Mouse (Mus musculus) hindbrain, postnatal 0 days (tissue): ENCODE data around the gene Olfr541. TPM values are rescaled to one million over a fixed set of nuclear protein-coding genes. Genes with fewer than 3 reads are reported as not detected.
A peak's percentile ranks its signal among the peaks of the same experiment; 100 is the strongest.
"Not testable (repeated sequence)": the region's sequence is repeated elsewhere in the genome, so short reads cannot be mapped to it uniquely, and the experiment has no call there.

Experiments used
- ATAC-seq: fragments of 200-750 bp; cut with Nextera tagmentation; 2 replicates; pipeline ENCODE4 v1.8.0; 2017; ENCODE audit warnings: mild to moderate bottlenecking, moderate TSS enrichment, moderate library complexity
- DNase-seq: peaks from one replicate; pipeline ENCODE4 v3.0.0-alpha.2; 2015; ENCODE audit warnings: low spot score
- H3K27ac ChIP-seq: fragments of 300-500 bp; sonication (generic); 2 replicates; pipeline ENCODE4 v1.5.1; 2014; ENCODE audit warnings: mild to moderate bottlenecking
- H3K27me3 ChIP-seq: fragments of 300-500 bp; sonication (generic); 2 replicates; pipeline ENCODE4 v1.6.1; 2014; ENCODE audit warnings: low read length, mixed read lengths; ENCODE audit not compliant: insufficient read depth
- H3K36me3 ChIP-seq: fragments of 300-500 bp; sonication (generic); 2 replicates; pipeline ENCODE4 v1.6.1; 2014; ENCODE audit warnings: low read length, mixed read lengths; ENCODE audit not compliant: insufficient read depth
- H3K4me1 ChIP-seq: fragments of 300-500 bp; sonication (generic); 2 replicates; pipeline ENCODE4 v1.6.1; 2014; ENCODE audit warnings: antibody characterized with exemption, low read length, mixed read lengths; ENCODE audit not compliant: insufficient read depth
- H3K4me2 ChIP-seq: fragments of 300-500 bp; sonication (generic); 2 replicates; pipeline ENCODE4 v1.6.1; 2014; ENCODE audit warnings: low read depth, mild to moderate bottlenecking, low read length, moderate library complexity, mixed read lengths
- H3K4me3 ChIP-seq: fragments of 300-500 bp; sonication (generic); 2 replicates; pipeline ENCODE4 v1.5.1; 2014; ENCODE audit warnings: low read length
- H3K9ac ChIP-seq: fragments of 300-500 bp; sonication (generic); replicated peaks from 2 replicates; pipeline ENCODE4 v1.6.1; 2014; ENCODE audit warnings: mild to moderate bottlenecking, low read length, moderate library complexity, mixed read lengths
- H3K9me3 ChIP-seq: fragments of 300-500 bp; sonication (generic); 2 replicates; pipeline ENCODE4 v1.6.1; 2016; ENCODE audit warnings: low read length, mixed read lengths
- CTCF ChIP-seq: IDR thresholded peaks from 2 replicates; pipeline ENCODE4 v1.5.1; 2016; ENCODE audit warnings: antibody characterized with exemption, control low read depth, low read depth
- WGBS: fragments of 180-500 bp; shearing (Covaris S2); extraction: QIAGEN DNeasy Blood & Tissue Kit; methylation state at CpG from one replicate; pipeline ENCODE4 v1.1.7; 2014; 5-methylcytosine and 5-hydroxymethylcytosine counted together
- polyA plus RNA-seq: library from polyadenylated mRNA; unstranded; fragments of >200 nt; fragmentation: Nextera tagmentation; extraction: Ambion mirVana; gene quantifications from 2 replicates; pipeline ENCODE4 v1.2.1, GENCODE M21; 2015
- total RNA-seq: library from RNA; depleted of rRNA; stranded (reverse); fragments of >200 nt; gene quantifications from 2 replicates; pipeline ENCODE4 v1.2.3, GENCODE M21; 2014; rRNA removed

Olfr541 gene
- total RNA-seq (not detected in 2 replicates), polyA plus RNA-seq (not detected in 2 replicates)

GRCm38 (mm10) chr7:140696967-140697366 is at the start of gene Olfr541:
Olfr541 (plus strand) TSS chr7:140697267.
- DNase-seq (no peak), ATAC-seq (no peak)
- no peaks in the 10 kb centered on the region for H3K36me3 ChIP-seq
- no peaks in the 10 kb centered on the region for H3K27me3 ChIP-seq
- no peak for TF ChIP-seq CTCF
- H3K27ac ChIP-seq = no peak within 1 kb of the TSS
- H3K4me1 ChIP-seq = no peaks in the 10 kb centered on the region
- H3K9me3 ChIP-seq = no peaks in the 10 kb centered on the region
- H3K4me3 ChIP-seq = no peak within 1 kb of the TSS
- H3K4me2 ChIP-seq = no peak within 1 kb of the TSS
- no peak within 1 kb of the TSS for H3K9ac ChIP-seq

GRCm38 (mm10) chr7:140659630-140660029 is 37.4 kb upstream of the Olfr541 start, which contains the start of gene Olfr539:
Olfr539 (plus strand) TSS chr7:140659930.
- TF ChIP-seq CTCF = no peak
- DNase-seq (no peak), ATAC-seq (no peak)
- no peak within 1 kb of the TSS for H3K4me3 ChIP-seq
- H3K36me3 ChIP-seq = no peaks in the 10 kb centered on the region
- H3K9ac ChIP-seq = no peak within 1 kb of the TSS
- H3K27me3 ChIP-seq = no peaks in the 10 kb centered on the region
- 68% methylated on average over 4 of the region's 4 CpGs for WGBS
- H3K9me3 ChIP-seq = no peaks in the 10 kb centered on the region
- no peaks in the 10 kb centered on the region for H3K4me1 ChIP-seq
- H3K27ac ChIP-seq = no peak within 1 kb of the TSS
- no peak within 1 kb of the TSS for H3K4me2 ChIP-seq

- not testable (repeated sequence) for H3K36me3 ChIP-seq, DNase-seq, ATAC-seq, H3K4me1 ChIP-seq, H3K4me2 ChIP-seq, H3K27me3 ChIP-seq, H3K9ac ChIP-seq, H3K4me3 ChIP-seq, H3K27ac ChIP-seq, H3K9me3 ChIP-seq
- 87% methylated on average over 3 of the region's 3 CpGs for WGBS
Measured at GRCm38 (mm10) chr7:140670693-140671092, 26.4 kb upstream of the Olfr541 start.

DNA sequence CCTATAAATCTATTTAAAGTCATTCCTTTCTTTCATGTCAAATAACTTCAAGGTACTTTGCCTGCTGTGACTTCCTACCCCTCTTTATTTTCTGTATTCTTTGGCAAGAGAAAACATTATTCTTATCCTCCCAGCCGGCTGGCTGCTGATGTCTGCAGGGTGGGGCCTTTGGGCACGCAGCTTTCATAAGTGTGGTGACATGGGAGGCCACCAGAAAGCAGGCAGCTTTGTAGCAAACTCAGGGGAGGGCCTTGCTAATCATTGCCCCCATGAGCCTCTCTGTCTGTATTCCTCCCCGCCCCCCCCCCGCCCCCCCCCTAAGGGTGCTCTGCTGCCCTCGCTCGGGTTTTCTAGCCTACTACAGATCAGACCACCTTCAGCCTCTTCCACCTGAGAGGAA is 21.2 kb upstream of the Olfr541 start:
- no peak for TF ChIP-seq CTCF
- peak overlapping the region; percentile 18; the same call in 1 of the 2 replicates for H3K4me3 ChIP-seq
- DNase-seq = peak; percentile 2
- H3K9ac ChIP-seq = no peak overlapping the region
- no peaks in the 10 kb centered on the region for H3K27me3 ChIP-seq
- H3K4me2 ChIP-seq = peak overlapping the region; percentile 40
- H3K4me1 ChIP-seq = no peaks in the 10 kb centered on the region
- ATAC-seq = 0 out of 2 replicates have a peak, but pooled peaks have one; percentile 55
- 4% methylated on average over 5 of the region's 6 CpGs for WGBS
- H3K27ac ChIP-seq = no peak overlapping the region
- peaks cover 7% of the 10 kb centered on the region; the same call in 1 of the 2 replicates for H3K9me3 ChIP-seq
- no peaks in the 10 kb centered on the region for H3K36me3 ChIP-seq

- not testable (repeated sequence) for H3K9ac ChIP-seq, H3K27ac ChIP-seq, H3K9me3 ChIP-seq, H3K4me2 ChIP-seq, DNase-seq, H3K36me3 ChIP-seq, H3K4me1 ChIP-seq, ATAC-seq, H3K4me3 ChIP-seq, H3K27me3 ChIP-seq
- 65% methylated on average over 4 of the region's 4 CpGs for WGBS
Measured at GRCm38 (mm10) chr7:140679591-140679990, 17.5 kb upstream of the Olfr541 start.

GRCm38 (mm10) chr7:140681651-140682050 is 15.4 kb upstream of the Olfr541 start, which contains the start of gene Olfr45:
Olfr45 (plus strand) TSS chr7:140681951.
- Histone ChIP-seq H3K4me1 (no peaks in the 10 kb centered on the region), H3K9ac (no peak within 1 kb of the TSS), H3K36me3 (no peaks in the 10 kb centered on the region), H3K27me3 (no peaks in the 10 kb centered on the region), H3K4me2 (no peak within 1 kb of the TSS), H3K4me3 (no peak within 1 kb of the TSS), H3K27ac (no peak within 1 kb of the TSS), H3K9me3 (no peaks in the 10 kb centered on the region)
- DNase-seq = no peak
- no peak for TF ChIP-seq CTCF
- no peak for ATAC-seq
- 85% methylated on average over 1 of the region's 1 CpGs for WGBS

DNA sequence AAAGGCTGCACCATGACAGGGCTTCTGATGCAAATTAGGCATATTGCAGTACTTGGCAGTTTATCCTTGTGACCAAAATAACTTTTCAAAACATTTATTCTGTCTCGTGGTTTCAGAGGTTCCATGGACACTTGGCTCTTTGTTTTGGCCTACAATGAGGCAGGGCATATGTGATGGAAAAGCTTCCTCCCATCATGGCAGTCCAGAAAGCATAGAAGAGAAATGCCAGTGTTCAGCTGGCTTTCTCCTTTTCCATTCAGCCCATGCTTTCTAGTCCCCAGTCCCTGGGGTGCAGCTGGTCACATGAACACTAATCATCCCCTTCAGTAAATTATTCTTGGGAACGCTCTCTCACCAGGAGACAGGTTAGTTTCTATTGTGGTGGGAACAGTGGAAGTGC is 9.3 kb downstream of the Olfr541 start:
- DNase-seq = peak; percentile 31
- Histone ChIP-seq H3K36me3 (no peaks in the 10 kb centered on the region), H3K27me3 (no peaks in the 10 kb centered on the region), H3K4me1 (no peaks in the 10 kb centered on the region), H3K4me2 (no peak overlapping the region), H3K4me3 (no peak overlapping the region), H3K9me3 (no peaks in the 10 kb centered on the region), H3K9ac (no peak overlapping the region), H3K27ac (no peak overlapping the region)
- ATAC-seq = no peak
- TF ChIP-seq CTCF = no peak
- WGBS = 17% methylated on average over 2 of the region's 2 CpGs
